Mouse (Mus musculus): ENCODE data around the gene Chaf1b. TPM values are rescaled to one million over a fixed set of nuclear protein-coding genes. Genes with fewer than 3 reads are reported as not detected.
A peak's percentile ranks its signal among the peaks of the same experiment; 100 is the strongest.

Chaf1b gene
- polyA plus RNA-seq, 1 experiment: 19.3 TPM

GRCm38 (mm10) chr16:93923788-93924187, 40.1 kb downstream of the Chaf1b start:
- H3K4me1 ChIP-seq (ENCODE audit: control insufficient read depth, insufficient read depth, low read length): no peaks in the 10 kb centered on the region
- H3K27ac ChIP-seq (ENCODE audit: insufficient read depth, low read length): no peak overlapping the region
- TF ChIP-seq POLR2A (IDR thresholded peaks at IDR 0.05; ENCODE audit: low read depth, low read length): no peak
- TF ChIP-seq CTCF (IDR thresholded peaks at IDR 0.05; ENCODE audit: borderline replicate concordance, insufficient read depth, low read length): no peak
- H3K4me3 ChIP-seq (ENCODE audit: insufficient read depth, low read length): no peak overlapping the region

GRCm38 (mm10) chr16:93925684-93926247, 42.1 kb downstream of the Chaf1b start:
- TF ChIP-seq POLR2A (IDR thresholded peaks at IDR 0.05; ENCODE audit: low read depth, low read length) (no peak), CTCF (IDR thresholded peaks at IDR 0.05; ENCODE audit: borderline replicate concordance, insufficient read depth, low read length) (no peak)
- no peak overlapping the region for H3K4me3 ChIP-seq (ENCODE audit: insufficient read depth, low read length)
- H3K27ac ChIP-seq (ENCODE audit: insufficient read depth, low read length): no peak overlapping the region
- H3K4me1 ChIP-seq (ENCODE audit: control insufficient read depth, insufficient read depth, low read length): no peaks in the 10 kb centered on the region

- Histone ChIP-seq H3K4me3 (ENCODE audit: insufficient read depth, low read length) (no peak overlapping the region), H3K4me1 (ENCODE audit: control insufficient read depth, insufficient read depth, low read length) (no peaks in the 10 kb centered on the region), H3K27ac (ENCODE audit: insufficient read depth, low read length) (no peak overlapping the region)
- no peak for TF ChIP-seq POLR2A (IDR thresholded peaks at IDR 0.05; ENCODE audit: low read depth, low read length)
- TF ChIP-seq CTCF (IDR thresholded peaks at IDR 0.05; ENCODE audit: borderline replicate concordance, insufficient read depth, low read length): no peak
Observed at GRCm38 (mm10) chr16:93929370-93930032, 45.8 kb downstream of the Chaf1b start.

- no peak for TF ChIP-seq POLR2A (IDR thresholded peaks at IDR 0.05; ENCODE audit: low read depth, low read length)
- TF ChIP-seq CTCF (IDR thresholded peaks at IDR 0.05; ENCODE audit: borderline replicate concordance, insufficient read depth, low read length): no peak
- H3K27ac ChIP-seq (ENCODE audit: insufficient read depth, low read length): no peak overlapping the region
Observed at GRCm38 (mm10) chr16:93932185-93933168, 48.8 kb downstream of the Chaf1b start.

GRCm38 (mm10) chr16:93934588-93934987, 50.9 kb downstream of the Chaf1b start:
- no peak overlapping the region for H3K4me3 ChIP-seq (ENCODE audit: insufficient read depth, low read length)
- H3K4me1 ChIP-seq (ENCODE audit: control insufficient read depth, insufficient read depth, low read length): no peaks in the 10 kb centered on the region
- TF ChIP-seq POLR2A (IDR thresholded peaks at IDR 0.05; ENCODE audit: low read depth, low read length) (no peak), CTCF (IDR thresholded peaks at IDR 0.05; ENCODE audit: borderline replicate concordance, insufficient read depth, low read length) (no peak)
- no peak overlapping the region for H3K27ac ChIP-seq (ENCODE audit: insufficient read depth, low read length)

More at GRCm38 (mm10) chr16:93932185-93933168, 48.8 kb downstream of the Chaf1b start:
- H3K4me3 ChIP-seq (ENCODE audit: insufficient read depth, low read length): no peak overlapping the region
- no peaks in the 10 kb centered on the region for H3K4me1 ChIP-seq (ENCODE audit: control insufficient read depth, insufficient read depth, low read length)

GRCm38 (mm10) chr16:93935009-93935408, 51.3 kb downstream of the Chaf1b start:
- no peak for TF ChIP-seq CTCF (IDR thresholded peaks at IDR 0.05; ENCODE audit: borderline replicate concordance, insufficient read depth, low read length)
- Histone ChIP-seq H3K4me3 (ENCODE audit: insufficient read depth, low read length) (no peak overlapping the region), H3K4me1 (ENCODE audit: control insufficient read depth, insufficient read depth, low read length) (no peaks in the 10 kb centered on the region), H3K27ac (ENCODE audit: insufficient read depth, low read length) (no peak overlapping the region)

- TF ChIP-seq POLR2A (IDR thresholded peaks at IDR 0.05; ENCODE audit: low read depth, low read length) (no peak), CTCF (IDR thresholded peaks at IDR 0.05; ENCODE audit: borderline replicate concordance, insufficient read depth, low read length) (peak; percentile 57; the same call in 1 of the 2 replicates)
- Histone ChIP-seq H3K4me3 (ENCODE audit: insufficient read depth, low read length) (peak overlapping the region; percentile 31; the same call in 1 of the 2 replicates), H3K27ac (ENCODE audit: insufficient read depth, low read length) (no peak overlapping the region), H3K4me1 (ENCODE audit: control insufficient read depth, insufficient read depth, low read length) (no peaks in the 10 kb centered on the region)
Observed at GRCm38 (mm10) chr16:93938400-93938846, 54.7 kb downstream of the Chaf1b start.

GRCm38 (mm10) chr16:93939961-93940360, 56.3 kb downstream of the Chaf1b start:
- no peak for TF ChIP-seq POLR2A (IDR thresholded peaks at IDR 0.05; ENCODE audit: low read depth, low read length)
- TF ChIP-seq CTCF (IDR thresholded peaks at IDR 0.05; ENCODE audit: borderline replicate concordance, insufficient read depth, low read length): no peak
- Histone ChIP-seq H3K4me3 (ENCODE audit: insufficient read depth, low read length) (no peak overlapping the region), H3K4me1 (ENCODE audit: control insufficient read depth, insufficient read depth, low read length) (no peaks in the 10 kb centered on the region), H3K27ac (ENCODE audit: insufficient read depth, low read length) (no peak overlapping the region)

- H3K27ac ChIP-seq (ENCODE audit: insufficient read depth, low read length): no peak overlapping the region
- H3K4me3 ChIP-seq (ENCODE audit: insufficient read depth, low read length): no peak overlapping the region
- TF ChIP-seq CTCF (IDR thresholded peaks at IDR 0.05; ENCODE audit: borderline replicate concordance, insufficient read depth, low read length) (no peak), POLR2A (IDR thresholded peaks at IDR 0.05; ENCODE audit: low read depth, low read length) (no peak)
- no peaks in the 10 kb centered on the region for H3K4me1 ChIP-seq (ENCODE audit: control insufficient read depth, insufficient read depth, low read length)
Observed at GRCm38 (mm10) chr16:93941781-93942567, 58.3 kb downstream of the Chaf1b start.

Data from embryonic fibroblast, embryonic 13.5 days (primary cell).